Mouse (Mus musculus) ES-CJ7 (cell line): Measurements from ENCODE around the gene Polh.

ENCODE experiments used
- DNase-seq: peaks from one replicate; pipeline ENCODE4 v3.0.0; 2011; ENCODE audit warnings: low read depth, low spot score

Gene Polh

DNA sequence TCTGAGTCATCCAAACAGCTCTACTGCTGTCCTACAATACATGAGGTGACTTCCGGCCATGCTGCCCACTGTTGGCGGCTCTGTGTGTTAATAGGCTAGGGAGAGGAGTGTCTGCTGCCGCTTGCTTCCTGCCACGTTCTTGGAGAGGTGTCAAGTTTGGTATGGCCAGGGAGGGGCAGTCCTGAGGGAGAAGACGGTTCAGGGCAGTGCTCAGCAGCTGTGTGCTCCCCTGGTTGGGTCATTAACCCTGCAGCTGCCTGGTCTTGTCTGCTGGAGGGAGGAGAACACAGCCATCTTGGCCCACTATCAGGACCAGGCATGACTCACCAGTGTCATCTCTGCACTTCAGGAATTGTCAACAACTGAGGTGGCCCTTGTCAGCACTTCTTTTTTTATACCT lies 34.1 kb downstream of the Polh start:
- no peak for DNase-seq

DNA sequence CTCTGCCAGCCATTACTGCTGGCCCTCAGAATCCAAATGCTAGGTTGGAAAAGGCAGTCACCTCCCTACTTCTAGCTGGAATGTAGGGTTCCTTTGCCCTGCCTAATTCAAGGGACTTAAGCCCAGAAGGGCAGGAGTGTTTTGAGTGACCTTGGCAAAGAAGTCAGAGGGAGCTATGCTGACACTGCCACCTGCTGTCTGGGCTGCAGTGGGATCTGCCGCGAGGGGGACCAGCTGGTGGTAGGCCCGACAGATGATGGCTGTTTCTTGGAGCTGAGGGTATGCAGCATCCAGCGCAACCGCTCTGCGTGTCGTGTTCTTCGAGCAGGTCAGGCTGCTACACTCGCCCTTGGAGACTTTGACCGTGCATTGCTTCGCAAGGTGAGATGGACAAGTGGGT lies 35.4 kb downstream of the Polh start:
- peak; percentile 44 for DNase-seq

DNA sequence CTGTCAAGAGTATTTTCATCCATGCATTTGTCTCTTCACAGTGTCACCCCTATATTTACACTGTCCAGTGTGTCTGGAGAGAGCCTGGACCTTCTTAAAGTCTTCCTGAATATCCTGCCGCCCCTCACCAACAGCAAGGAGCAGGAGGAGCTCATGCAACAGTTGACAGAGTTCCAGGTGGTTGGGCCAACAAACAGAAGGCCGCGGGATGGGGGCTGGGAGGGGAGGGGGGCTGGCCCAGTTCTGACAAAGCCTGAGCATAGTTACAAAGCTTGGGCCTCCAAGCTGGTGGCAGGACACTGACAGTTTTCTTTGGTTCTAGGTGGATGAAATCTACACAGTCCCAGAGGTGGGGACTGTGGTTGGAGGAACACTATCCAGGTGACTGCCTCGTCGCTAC lies 36.2 kb downstream of the Polh start:
- no peak for DNase-seq

DNA sequence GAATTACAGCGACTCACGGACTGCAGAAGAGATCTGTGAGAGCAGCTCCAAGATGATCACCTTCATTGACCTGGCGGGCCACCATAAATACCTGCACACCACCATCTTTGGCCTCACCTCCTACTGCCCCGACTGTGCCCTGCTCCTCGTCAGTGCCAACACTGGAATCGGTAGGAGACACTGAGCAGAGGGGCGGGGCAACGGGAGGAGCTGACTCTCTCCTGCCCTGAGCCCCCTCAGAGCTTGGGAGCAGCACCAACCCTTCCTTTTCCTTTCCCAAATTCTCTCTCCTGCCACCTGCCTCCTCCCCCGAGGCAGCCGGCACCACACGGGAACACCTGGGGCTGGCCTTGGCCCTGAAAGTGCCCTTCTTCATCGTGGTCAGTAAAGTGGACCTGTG lies 37.0 kb downstream of the Polh start:
- DNase-seq = no peak

DNA sequence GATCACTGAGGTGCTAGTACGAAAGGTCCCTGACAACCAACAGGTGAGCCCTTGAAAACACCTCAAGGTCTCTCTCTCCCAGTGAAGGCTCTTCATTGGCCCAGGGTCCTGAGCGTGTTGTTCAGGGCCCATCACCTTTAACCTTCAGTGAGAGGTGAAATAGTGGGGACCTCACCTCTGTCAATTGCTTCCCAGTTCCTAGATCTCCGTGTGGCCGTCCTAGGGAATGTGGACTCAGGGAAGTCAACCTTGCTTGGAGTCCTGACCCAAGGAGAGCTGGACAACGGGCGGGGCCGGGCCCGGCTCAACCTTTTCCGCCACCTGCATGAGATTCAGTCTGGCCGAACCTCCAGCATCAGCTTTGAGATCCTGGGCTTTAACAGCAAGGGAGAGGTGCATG lies 37.7 kb downstream of the Polh start:
- no peak for DNase-seq

DNA sequence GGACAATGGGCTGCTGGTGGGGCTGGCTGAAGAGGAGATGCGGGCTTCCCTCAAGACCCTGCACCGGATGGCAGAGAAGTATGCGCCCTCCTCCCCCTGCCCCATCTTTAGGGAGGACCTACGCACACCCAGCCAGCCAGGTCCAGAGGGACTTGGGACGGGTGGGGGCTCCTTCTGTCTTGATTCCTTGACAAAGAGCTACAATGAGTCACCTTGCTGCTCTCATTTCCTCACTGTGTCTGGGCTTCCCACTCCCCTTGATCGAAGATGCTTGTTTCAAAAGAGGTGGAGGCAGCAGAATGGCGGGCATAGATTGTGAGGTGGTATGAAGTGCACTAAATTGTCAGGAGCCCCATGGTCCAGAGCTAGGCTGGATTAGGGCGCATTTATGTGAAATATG lies 38.1 kb downstream of the Polh start:
- DNase-seq = no peak

DNA sequence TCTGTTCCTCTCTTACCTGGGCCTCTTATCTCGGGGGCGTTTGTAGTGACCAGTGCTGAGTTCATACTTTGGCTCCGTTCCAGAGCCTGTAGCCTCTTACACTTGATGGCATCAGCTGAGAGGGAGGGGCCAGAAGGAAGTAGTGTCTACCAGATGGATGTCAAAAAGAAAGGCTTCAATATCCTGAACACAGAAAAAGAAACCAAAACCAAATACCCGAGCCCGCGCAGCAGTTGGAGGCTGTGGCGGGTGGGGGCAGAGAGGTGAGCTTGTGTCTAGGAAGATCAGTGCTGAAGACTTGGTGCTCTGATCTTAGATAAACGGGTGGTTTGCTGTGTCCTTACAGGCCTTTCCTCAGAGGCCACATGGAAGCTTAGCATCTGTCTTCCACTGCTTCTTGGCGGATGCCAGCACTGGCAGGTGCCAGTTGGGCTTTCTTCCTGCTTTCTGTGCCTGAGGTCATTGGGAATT lies 39.5 kb downstream of the Polh start:
- no peak for DNase-seq

DNA sequence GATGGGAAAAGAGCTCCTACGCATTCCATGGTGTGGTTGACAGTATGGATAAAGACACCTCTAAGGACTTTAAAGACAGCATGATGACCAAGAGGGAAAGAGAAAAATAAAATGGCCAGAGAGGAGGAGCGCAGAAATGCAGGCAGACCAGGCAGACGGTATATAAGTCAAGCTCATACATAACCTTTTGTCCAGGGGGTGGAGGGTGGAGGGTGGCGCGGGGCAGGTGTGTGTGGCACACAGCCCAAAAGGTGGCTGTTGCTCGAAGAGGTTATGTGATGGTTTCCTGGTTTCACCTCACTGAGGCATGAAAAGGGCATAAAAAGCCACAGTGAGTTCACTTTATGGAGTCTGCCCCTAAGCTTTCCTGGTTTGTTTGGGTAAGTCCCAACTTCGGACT lies 39.9 kb downstream of the Polh start:
- DNase-seq = no peak

DNA sequence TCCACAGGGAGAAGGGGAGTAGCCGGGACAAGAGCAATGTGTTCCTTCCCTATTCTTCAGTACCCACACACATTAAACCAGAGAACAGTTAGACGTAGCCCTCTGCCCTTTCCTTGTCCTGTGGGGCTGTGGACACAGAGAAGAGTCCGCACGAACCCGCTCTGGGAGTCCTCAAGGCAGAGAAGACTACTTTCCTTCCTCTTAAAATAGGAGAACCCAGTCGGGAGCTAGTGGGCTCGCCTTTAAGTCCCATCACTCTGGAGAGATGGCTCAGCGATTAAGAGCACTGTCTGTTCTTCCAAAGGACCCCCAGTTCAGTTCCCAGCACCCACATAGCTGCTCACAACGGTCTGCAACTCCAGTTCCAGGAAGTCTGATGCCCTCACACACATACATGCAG lies 40.7 kb downstream of the Polh start:
- DNase-seq = no peak

DNA sequence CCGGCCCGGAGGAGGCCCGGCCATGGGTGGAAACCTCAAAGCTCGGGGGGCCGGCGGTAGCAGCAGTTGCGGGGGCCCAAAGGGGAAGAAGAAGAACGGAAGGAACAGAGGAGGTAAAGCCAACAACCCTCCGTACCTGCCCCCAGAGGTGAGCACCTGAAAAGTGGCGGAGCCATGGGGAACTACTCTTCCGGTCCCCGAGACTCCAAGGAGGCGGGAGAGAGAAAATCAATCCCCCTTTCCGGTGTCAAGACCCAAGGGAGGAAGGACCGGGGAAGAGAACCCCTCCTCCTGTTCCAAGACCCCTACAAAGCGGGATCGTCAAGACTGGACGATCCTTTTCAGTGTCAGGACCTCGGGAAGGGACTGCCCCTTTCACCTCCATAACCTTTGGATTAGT lies 41.3 kb downstream of the Polh start:
- peak; percentile 54 for DNase-seq

DNA sequence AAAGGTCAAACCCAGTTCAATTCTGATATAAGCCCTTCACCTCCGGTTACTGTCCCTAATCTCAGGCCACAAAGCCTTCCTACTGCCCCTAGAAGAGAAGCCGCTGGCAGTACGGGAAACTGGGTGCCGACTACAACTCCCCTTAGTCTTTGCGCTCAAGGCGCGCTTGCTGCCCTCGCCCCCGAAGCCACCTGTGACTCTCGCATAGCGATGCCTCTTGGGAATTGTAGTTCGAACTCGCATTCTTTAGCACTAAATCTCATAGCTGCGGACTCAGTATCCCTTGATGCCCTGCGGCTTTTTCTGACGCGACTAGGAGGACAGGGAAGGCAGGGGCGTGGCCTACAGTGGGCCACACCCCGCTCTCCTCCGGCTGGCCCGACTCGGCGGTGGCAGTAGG lies 41.8 kb downstream of the Polh start, which contains the start of gene Gtpbp2:
Gene Gtpbp2, plus strand, starts transcription at position 347 of the 400 bp plus-strand sequence.
- peak; percentile 100 for DNase-seq

DNA sequence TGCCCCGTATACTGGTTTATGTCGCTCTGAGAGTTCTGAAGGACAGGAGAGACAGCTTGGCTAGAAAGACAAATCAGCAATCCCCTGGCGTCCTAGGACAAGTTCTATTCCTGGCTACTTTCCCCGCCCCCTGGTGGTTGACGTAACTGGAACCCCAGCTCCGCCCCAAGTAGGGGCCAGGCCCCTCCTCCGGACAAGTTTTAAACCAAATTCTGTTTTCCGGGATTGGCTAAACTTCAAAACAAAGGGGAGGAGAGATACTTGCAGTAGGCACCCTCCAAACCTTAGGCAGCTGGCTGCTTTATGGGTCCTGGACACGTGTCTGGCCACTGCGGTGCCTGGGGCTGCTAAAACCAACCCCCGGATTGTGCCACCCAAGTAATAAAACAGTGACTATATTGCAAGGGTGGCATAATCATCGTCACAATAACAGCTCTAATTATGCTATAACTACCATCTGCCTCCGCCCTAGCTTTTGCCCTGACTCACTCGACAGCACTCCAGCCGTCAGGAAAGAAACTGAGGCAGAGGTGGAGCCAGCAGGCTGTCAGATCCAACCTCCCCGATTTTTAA lies 42.3 kb downstream of the Polh start:
- peak; percentile 91 for DNase-seq

DNA sequence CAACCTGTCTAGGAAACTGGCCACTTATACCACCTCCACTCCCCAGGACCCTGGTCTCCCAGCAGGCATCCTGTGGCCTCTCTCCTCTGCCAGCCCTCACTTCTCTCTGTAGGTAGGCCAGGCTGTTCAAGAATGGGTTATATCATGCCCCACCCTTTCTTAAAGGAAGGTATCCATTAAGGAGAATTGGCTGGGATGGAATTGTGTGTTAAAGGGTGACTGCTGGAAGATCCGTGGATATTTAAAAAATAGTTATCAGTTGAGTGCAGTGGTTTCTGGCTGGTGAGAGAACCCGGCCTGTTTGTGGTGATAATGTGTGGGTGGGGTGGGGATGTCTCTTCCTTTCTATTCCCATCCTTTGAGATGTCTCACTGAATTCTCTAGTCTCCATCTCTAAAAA lies 43.2 kb downstream of the Polh start:
- DNase-seq = no peak

DNA sequence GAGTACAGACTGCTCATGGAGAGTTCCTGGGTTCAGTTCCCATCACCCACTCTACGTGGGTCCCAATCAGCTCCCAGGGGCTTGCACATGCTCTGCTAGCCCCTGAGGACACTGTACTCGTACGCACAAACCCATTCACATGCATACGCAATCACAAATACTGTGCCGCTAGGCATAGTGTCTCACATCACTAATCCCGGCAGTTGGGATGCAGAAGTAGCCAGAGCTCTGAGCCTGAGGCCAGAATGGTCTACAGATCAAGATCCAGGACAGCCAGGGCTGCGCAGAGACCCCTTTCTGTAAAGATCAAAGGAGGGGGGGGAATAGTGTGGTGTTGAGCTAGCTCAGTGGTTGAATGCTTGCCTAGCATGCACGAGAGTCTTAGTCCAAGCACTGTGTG lies 45.3 kb downstream of the Polh start:
- DNase-seq = no peak

DNA sequence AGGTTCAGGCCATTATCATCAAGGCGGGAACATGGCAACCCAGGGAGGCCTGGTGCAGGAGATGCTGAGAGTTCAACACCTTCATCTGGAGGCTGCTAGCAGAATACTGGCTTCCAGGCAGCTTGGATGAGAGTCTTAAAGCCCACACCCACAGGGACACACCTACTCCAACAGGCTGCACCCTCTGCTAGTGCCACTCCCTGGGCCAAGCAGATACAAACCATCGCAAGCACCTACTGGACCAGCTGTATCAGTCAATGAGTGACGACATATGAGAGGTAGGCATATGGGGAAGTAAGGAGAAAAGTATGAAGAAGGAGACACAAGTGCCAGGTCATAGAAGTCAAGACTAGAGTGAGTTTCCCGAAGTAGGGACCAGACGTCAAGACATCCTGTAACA lies 45.8 kb downstream of the Polh start:
- no peak for DNase-seq

DNA sequence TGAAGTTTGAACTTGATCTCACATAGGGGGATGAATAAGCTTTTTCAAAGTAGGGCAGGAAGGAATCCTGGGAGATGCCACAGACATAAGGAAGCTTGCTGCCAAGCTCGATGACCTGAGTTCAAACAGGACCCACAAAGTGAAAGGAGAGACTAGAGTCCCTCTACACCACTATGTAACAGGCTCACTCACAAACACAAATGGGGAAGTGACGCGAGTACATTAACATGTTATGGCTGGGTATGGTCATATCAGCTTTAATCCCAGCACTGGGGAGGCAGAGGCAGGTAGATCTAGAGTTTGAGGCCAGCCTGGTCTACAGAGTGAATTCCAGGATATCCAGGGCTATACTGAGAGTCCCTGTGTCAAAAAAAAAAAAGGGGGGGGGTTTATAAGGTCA lies 48.1 kb downstream of the Polh start:
- no peak for DNase-seq

DNA sequence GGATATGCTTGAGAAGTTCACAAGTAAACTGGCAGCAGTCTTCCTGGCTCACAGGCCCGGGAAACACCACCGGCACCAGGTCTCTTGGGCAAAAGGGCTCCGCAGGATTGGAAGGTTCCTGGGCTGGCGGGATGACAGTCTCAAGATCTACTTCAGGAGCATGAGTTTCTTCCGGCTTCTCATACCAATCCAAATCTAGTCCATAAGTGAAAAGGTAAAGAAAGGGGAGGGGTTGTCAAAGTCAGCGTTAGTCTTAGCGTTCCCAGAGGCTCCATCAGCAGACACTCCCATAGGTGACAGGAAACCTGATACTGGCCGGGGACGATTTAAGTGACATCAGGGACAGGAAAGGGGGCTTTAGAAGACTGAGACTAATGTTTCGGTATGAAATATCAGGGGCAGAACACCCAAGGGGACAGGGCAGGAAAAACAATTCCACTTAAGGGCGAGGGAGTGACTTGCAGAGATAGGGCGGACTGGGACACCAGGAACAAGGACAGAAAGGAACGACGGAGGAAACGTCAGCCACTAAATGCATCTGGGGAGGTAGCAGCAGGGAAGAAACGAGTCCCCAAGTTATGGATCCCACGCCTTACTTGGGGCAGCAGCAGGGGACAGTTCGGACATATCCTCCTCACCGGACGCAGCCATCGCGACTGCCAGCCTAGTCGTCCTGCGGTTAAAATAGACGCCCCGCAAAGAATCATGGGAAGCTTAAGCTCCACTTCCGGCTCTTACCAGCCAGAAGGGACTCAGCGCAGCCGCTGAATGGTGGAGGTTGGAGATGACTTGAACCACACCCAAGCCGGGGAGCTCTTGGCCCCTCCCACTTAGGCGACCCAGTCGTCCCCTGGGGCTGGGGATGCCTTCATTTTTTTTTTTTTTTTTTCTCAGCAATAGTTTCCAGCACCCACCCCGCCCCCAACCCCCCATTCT lies 49.3 kb downstream of the Polh start, which contains the start of gene Mad2l1bp:
Gene Mad2l1bp, minus strand, starts transcription at position 707 of the 936 bp plus-strand sequence.
- peak; percentile 96 for DNase-seq

DNA sequence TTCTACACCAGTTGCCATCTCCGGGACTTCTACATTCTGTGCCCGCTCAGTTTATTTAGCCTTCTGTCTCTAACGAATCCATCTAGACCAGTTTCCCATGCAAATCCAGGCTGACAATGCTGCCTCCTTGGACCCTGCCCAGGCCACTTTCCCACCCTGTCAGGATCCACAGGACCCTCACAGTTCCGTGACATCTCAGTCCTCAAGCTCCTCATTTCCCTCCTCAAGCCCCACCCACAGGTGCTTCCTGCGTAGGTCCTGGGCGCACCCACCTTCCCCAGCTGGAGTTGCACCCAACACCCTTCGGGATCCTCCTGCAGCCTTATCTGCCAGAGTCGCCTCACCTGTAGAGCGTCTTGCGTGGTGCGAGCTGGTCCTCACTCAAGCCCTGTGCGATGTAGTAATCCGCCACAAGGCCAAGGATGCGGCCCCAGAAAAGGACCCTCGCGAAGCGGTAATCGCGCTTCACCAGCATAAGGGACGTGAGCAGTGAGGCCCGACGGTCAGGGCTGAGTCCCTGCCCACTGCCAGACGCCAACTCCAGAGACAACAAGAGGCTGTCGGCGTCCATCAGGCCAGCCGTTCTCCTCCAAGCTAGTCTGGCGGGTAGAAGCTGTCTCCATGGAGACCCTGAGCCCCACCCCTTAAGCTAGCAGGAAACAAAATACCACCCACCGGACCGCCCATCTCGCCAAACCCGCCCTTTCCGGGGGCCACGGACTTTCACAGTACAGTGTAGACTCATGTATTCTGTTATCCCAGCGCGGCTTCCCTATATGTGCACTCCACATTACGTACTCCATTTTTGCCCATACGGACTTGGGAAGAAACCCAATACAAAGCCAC lies 58.6 kb downstream of the Polh start, which contains the start of gene Rsph9:
Gene Rsph9, minus strand, starts transcription at position 639 of the 846 bp plus-strand sequence.
- DNase-seq = peak; percentile 73

DNA sequence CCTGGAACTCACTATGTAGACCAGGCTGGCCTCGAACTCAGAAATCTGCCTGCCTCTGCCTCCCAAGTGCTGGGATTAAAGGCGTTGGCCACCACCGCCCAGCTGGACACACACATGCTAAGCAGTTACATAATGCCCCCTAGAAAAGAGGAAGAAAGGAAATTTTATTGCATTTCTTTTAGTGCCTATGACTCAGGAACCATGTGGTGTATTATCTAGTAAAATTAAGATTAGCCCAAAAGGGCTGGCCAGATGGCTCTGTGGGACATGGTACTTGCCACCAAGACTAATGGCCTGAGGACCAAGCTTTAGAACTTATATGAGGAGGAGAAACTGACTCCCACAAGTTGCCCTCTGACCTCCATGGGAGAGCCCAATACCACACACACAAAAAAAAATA lies 62.6 kb downstream of the Polh start:
- DNase-seq = no peak

DNA sequence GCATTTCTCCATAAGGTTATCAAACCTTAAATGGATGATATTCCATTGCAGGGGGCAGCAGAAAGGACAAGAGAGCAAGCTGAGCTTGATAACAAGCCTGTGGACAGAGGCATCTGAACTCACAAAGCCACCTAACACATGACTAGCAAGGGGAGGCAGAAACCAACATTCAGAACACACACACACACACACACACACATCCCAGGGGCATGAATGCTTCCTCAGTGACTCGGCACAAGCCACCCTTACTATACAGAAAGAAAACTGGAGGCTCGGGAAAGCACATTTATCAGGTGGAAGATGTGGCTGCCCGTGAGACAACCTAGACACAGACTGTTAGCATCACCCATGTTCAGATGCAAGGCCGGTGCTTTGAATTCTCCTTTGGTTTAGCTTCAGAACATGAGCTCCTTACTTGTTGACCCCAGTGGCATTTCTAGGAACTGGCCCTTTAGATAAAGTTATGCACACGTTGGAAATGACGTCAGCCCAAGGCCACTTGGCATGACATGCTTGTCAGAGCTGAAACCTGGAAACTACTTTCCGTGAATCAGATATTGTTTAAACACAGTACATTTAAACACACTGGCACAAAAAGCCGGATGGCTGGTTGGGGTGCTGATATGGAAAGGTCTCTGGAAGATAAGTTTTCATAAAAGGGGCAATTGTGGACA lies 63.7 kb downstream of the Polh start:
- no peak for DNase-seq

DNA sequence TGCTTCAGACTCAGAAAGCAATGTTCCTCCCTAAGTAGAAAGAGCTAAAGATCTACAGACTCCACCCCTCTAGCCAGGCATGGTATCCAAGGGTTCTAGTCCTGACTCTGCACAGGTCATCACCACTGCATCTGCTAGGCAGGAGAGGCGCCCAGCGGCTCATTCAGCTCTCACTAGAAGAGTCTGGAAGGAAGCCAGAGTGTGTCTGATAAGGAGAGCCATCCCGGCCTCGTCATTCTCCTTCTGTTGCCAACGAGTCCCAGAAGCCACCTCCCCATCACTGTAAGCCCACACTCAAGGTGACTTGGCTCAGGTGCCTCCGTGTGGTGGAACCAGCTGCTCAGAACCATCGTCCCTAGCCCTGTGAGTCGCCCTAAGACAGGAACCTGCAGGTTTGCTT lies 69.6 kb downstream of the Polh start:
- DNase-seq = no peak
